Mouse (Mus musculus): ENCODE data around the gene Pex19.

- TF ChIP-seq CTCF (IDR thresholded peaks at IDR 0.05; ENCODE audit: control insufficient read depth, insufficient read depth, insufficient replicate concordance, low read depth, low read length) (no peak), POLR2A (IDR thresholded peaks at IDR 0.05; ENCODE audit: control insufficient read depth, low read depth, low read length) (no peak)
These were observed 21.5 kb upstream of the Pex19 start for GRCm38 (mm10) chr1:172105101-172105500.
